Mouse (Mus musculus) neural tube, embryonic 14.5 days (tissue): ENCODE results near the gene Brsk1. TPM values are rescaled to one million over a fixed set of nuclear protein-coding genes. Genes with fewer than 3 reads are reported as not detected.

Experiments
- ATAC-seq: fragments of 200-750 bp; cut with Nextera tagmentation; 2 replicates; pipeline ENCODE4 v1.8.0; 2017; ENCODE audit warnings: low read depth, mild to moderate bottlenecking, moderate TSS enrichment, moderate library complexity
- H3K27ac ChIP-seq: fragments of 300-500 bp; sonication (generic); 2 replicates; pipeline ENCODE4 v1.5.1; 2014; ENCODE audit warnings: low read depth, mild to moderate bottlenecking, control low read depth, low read length, moderate library complexity, mixed read lengths
- H3K27me3 ChIP-seq: fragments of 300-500 bp; sonication (generic); 2 replicates; pipeline ENCODE4 v1.6.1; 2014; ENCODE audit warnings: low read length; ENCODE audit not compliant: control insufficient read depth, insufficient read depth
- H3K36me3 ChIP-seq: fragments of 300-500 bp; sonication (generic); 2 replicates; pipeline ENCODE4 v1.6.1; 2014; ENCODE audit warnings: low read length, mixed read lengths; ENCODE audit not compliant: control insufficient read depth, insufficient read depth
- H3K4me1 ChIP-seq: fragments of 300-500 bp; sonication (generic); 2 replicates; pipeline ENCODE4 v1.6.1; 2014; ENCODE audit warnings: low read length; ENCODE audit not compliant: control insufficient read depth, insufficient read depth
- H3K4me2 ChIP-seq: fragments of 300-500 bp; sonication (generic); 2 replicates; pipeline ENCODE4 v1.6.1; 2014; ENCODE audit warnings: mild to moderate bottlenecking, low read depth, low read length, control low read depth
- H3K4me3 ChIP-seq: fragments of 300-500 bp; sonication (generic); 2 replicates; pipeline ENCODE4 v1.5.1; 2014; ENCODE audit warnings: low read depth, low read length, control low read depth, mixed read lengths
- H3K9ac ChIP-seq: fragments of 300-500 bp; sonication (generic); replicated peaks from 2 replicates; pipeline ENCODE4 v1.6.1; 2014; ENCODE audit warnings: low read depth, mild to moderate bottlenecking, control low read depth, low read length, mixed read lengths
- H3K9me3 ChIP-seq: fragments of 300-500 bp; sonication (generic); 2 replicates; pipeline ENCODE4 v1.6.1; 2016; ENCODE audit warnings: low read length; ENCODE audit not compliant: control insufficient read depth
- whole genome bisulfite sequencing: fragments of 180-500 bp; shearing (Covaris S2); extraction: QIAGEN DNeasy Blood & Tissue Kit; methylation state at CpG from one replicate; pipeline ENCODE4 v1.1.7; 2014; 5-methylcytosine and 5-hydroxymethylcytosine counted together
- polyA plus RNA-seq: library from polyadenylated mRNA; unstranded; fragments of >200 nt; fragmentation: Nextera tagmentation; extraction: Ambion mirVana; gene quantifications from 2 replicates; pipeline ENCODE4 v1.2.1, GENCODE M21; 2014

The Brsk1 gene
- polyA plus RNA-seq: 10.1 and 12.9 TPM in 2 replicates

GRCm38 (mm10) chr7:4690387-4690786 lies at the start of gene Brsk1:
TSS of gene Brsk1 (plus strand) at chr7:4690604.
- 2% methylated on average over 6 of the region's 18 CpGs for WGBS
- H3K27ac ChIP-seq: peak within 1 kb of the TSS; percentile 93
- H3K9ac ChIP-seq: peak within 1 kb of the TSS; percentile 100
- H3K36me3 ChIP-seq: peaks cover 23% of the 10 kb centered on the region
- peak within 1 kb of the TSS; percentile 79 for H3K4me2 ChIP-seq
- no peaks in the 10 kb centered on the region for H3K27me3 ChIP-seq
- peak within 1 kb of the TSS; percentile 90 for H3K4me3 ChIP-seq
- peaks cover 5% of the 10 kb centered on the region for H3K4me1 ChIP-seq
- H3K9me3 ChIP-seq: no peaks in the 10 kb centered on the region
- ATAC-seq: peak; percentile 89

- Histone ChIP-seq H3K36me3 (peaks cover 49% of the 10 kb centered on the region), H3K4me1 (no peaks in the 10 kb centered on the region), H3K27me3 (no peaks in the 10 kb centered on the region), H3K9me3 (no peaks in the 10 kb centered on the region), H3K9ac (no peak overlapping the region), H3K4me2 (no peak overlapping the region), H3K4me3 (no peak overlapping the region), H3K27ac (no peak overlapping the region)
- ATAC-seq: no peak
- WGBS: 85% methylated on average over 11 of the region's 11 CpGs
Measured at GRCm38 (mm10) chr7:4641155-4641554, 49.2 kb upstream of the Brsk1 start.

GRCm38 (mm10) chr7:4641956-4642355 lies 48.4 kb upstream of the Brsk1 start:
- no peak overlapping the region for H3K9ac ChIP-seq
- no peak overlapping the region for H3K4me3 ChIP-seq
- no peak for ATAC-seq
- H3K36me3 ChIP-seq: peaks cover 49% of the 10 kb centered on the region
- H3K4me2 ChIP-seq: no peak overlapping the region
- no peaks in the 10 kb centered on the region for H3K9me3 ChIP-seq
- WGBS: 90% methylated on average over 7 of the region's 7 CpGs
- H3K27ac ChIP-seq: no peak overlapping the region
- H3K4me1 ChIP-seq: no peaks in the 10 kb centered on the region
- no peaks in the 10 kb centered on the region for H3K27me3 ChIP-seq

- 94% methylated on average over 6 of the region's 6 CpGs for WGBS
Measured at GRCm38 (mm10) chr7:4643225-4643624, 47.2 kb upstream of the Brsk1 start.

GRCm38 (mm10) chr7:4646806-4647205 lies 43.6 kb upstream of the Brsk1 start:
- H3K9me3 ChIP-seq: no peaks in the 10 kb centered on the region
- 92% methylated on average over 3 of the region's 3 CpGs for WGBS
- no peak overlapping the region for H3K9ac ChIP-seq
- no peaks in the 10 kb centered on the region for H3K4me1 ChIP-seq
- peaks cover 14% of the 10 kb centered on the region for H3K36me3 ChIP-seq
- H3K27ac ChIP-seq: no peak overlapping the region
- H3K27me3 ChIP-seq: no peaks in the 10 kb centered on the region
- no peak overlapping the region for H3K4me2 ChIP-seq
- ATAC-seq: no peak
- H3K4me3 ChIP-seq: no peak overlapping the region

More at GRCm38 (mm10) chr7:4643225-4643624, 47.2 kb upstream of the Brsk1 start:
- Histone ChIP-seq H3K9me3 (no peaks in the 10 kb centered on the region), H3K4me3 (no peak overlapping the region), H3K9ac (no peak overlapping the region), H3K36me3 (peaks cover 43% of the 10 kb centered on the region), H3K4me2 (no peak overlapping the region), H3K27ac (no peak overlapping the region), H3K4me1 (no peaks in the 10 kb centered on the region), H3K27me3 (no peaks in the 10 kb centered on the region)
- no peak for ATAC-seq

GRCm38 (mm10) chr7:4647291-4647690 lies 43.1 kb upstream of the Brsk1 start:
- no peaks in the 10 kb centered on the region for H3K4me1 ChIP-seq
- H3K27me3 ChIP-seq: no peaks in the 10 kb centered on the region
- H3K27ac ChIP-seq: no peak overlapping the region
- H3K9me3 ChIP-seq: no peaks in the 10 kb centered on the region
- 75% methylated on average over 6 of the region's 6 CpGs for WGBS
- ATAC-seq: no peak
- H3K4me3 ChIP-seq: no peak overlapping the region
- H3K36me3 ChIP-seq: peaks cover 11% of the 10 kb centered on the region
- no peak overlapping the region for H3K9ac ChIP-seq
- H3K4me2 ChIP-seq: no peak overlapping the region

- no peaks in the 10 kb centered on the region for H3K4me1 ChIP-seq
- no peak overlapping the region for H3K4me2 ChIP-seq
- H3K27me3 ChIP-seq: no peaks in the 10 kb centered on the region
- no peak for ATAC-seq
- WGBS: 92% methylated on average over 2 of the region's 2 CpGs
- peaks cover 6% of the 10 kb centered on the region; the same call in 1 of the 2 replicates for H3K36me3 ChIP-seq
- no peaks in the 10 kb centered on the region for H3K9me3 ChIP-seq
- H3K27ac ChIP-seq: no peak overlapping the region
- H3K9ac ChIP-seq: no peak overlapping the region
- H3K4me3 ChIP-seq: no peak overlapping the region
Measured at GRCm38 (mm10) chr7:4647992-4648391, 42.4 kb upstream of the Brsk1 start.

- Histone ChIP-seq H3K4me3 (no peak overlapping the region), H3K4me1 (peaks cover 1% of the 10 kb centered on the region; the same call in 1 of the 2 replicates), H3K4me2 (no peak overlapping the region), H3K27me3 (no peaks in the 10 kb centered on the region), H3K9ac (no peak overlapping the region), H3K27ac (no peak overlapping the region), H3K36me3 (no peaks in the 10 kb centered on the region; the same call in 1 of the 2 replicates), H3K9me3 (no peaks in the 10 kb centered on the region)
- 83% methylated on average over 8 of the region's 8 CpGs for WGBS
- no peak for ATAC-seq
Measured at GRCm38 (mm10) chr7:4651581-4651980, 38.8 kb upstream of the Brsk1 start.

GRCm38 (mm10) chr7:4652726-4653125 lies 37.7 kb upstream of the Brsk1 start:
- no peaks in the 10 kb centered on the region for H3K9me3 ChIP-seq
- H3K4me2 ChIP-seq: no peak overlapping the region
- WGBS: 96% methylated on average over 5 of the region's 5 CpGs
- H3K4me1 ChIP-seq: peaks cover 11% of the 10 kb centered on the region
- ATAC-seq: no peak
- H3K9ac ChIP-seq: no peak overlapping the region
- H3K4me3 ChIP-seq: no peak overlapping the region
- no peaks in the 10 kb centered on the region; the same call in 1 of the 2 replicates for H3K36me3 ChIP-seq
- H3K27me3 ChIP-seq: no peaks in the 10 kb centered on the region
- no peak overlapping the region for H3K27ac ChIP-seq
